Mouse (Mus musculus): ENCODE results near the gene Agap2.
A peak's percentile ranks its signal among the peaks of the same experiment; 100 is the strongest.

Gene Agap2

GRCm38 (mm10) chr10:127075080-127075479 is at the start of gene Agap2:
TSS of gene Agap2 (plus strand) at chr10:127075284.
- DNase-seq (ENCODE audit: low spot score): no peak

DNA sequence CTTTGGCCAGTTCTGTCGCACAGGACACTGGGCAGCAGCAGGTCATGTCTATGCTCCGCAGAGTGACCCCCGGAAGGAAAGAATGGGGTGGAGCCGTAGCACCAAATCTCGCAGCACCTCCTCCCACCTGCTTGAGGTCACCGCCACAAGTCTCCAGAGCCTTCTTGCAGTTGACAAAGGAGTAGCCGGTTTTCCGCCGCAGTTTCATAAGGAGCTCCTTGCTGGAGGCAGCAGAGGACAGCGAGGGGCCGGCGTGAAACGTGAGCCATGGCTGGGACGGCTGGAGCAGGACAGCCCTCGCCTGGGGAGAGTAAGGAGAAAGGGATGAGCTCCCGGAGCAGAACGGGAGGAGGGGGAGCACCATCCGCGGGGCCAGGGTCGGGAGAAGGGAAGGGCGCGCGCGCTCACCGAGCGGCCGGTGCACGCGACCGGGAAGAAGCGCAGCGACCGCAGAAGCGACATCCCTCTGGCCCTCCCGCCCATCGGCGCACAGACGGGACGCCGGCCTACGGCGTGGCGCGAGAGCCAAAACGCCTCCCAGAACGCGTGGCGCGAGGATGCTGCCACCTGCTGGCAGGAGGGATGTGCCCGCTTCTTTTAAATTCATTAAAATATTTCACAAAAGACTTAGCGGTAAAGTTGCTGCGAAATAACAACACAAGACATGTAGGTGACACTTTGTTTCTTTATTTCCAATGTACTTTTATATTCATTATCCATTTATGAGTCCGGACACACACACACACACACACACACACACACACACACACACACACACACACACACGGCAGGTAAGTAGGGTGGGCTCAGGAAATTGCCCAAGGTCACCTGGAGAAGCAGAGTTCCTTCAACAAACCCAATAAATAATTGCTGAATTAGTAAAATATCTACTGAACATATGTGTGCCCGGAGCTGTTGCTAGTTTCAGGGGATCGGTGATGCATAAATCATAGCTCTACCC is 44.5 kb upstream of the Agap2 start, which contains the start of gene Tsfm:
Tsfm (minus strand) TSS at position 505 of the 961 bp plus-strand sequence.
- DNase-seq (ENCODE audit: low spot score): peak; percentile 86

DNA sequence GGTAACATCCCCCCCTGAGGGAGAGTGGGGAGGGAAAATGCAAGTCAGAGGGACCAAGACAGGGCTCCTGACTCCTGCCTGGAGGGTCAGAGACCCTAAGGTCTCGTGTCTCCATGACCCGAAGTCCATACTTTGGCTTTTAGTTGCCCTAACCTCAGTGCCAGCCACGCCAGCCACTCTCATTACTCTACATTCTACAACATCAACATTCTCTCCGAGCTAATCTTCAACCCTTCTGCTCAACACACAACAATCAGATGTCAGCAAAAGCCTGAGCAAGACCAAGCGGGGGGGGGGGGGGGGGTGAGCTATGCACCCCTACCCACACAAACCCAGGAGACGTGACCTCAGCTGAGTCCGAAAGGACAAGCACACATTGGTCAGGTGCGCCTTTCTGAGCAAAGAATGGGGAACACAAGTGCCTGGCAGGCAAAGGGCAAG is 41.8 kb upstream of the Agap2 start:
- DNase-seq (ENCODE audit: low spot score): no peak

- DNase-seq (ENCODE audit: low spot score): no peak
Observed at GRCm38 (mm10) chr10:127036273-127036672, 38.8 kb upstream of the Agap2 start.

- DNase-seq (ENCODE audit: low spot score): no peak
Observed at GRCm38 (mm10) chr10:127037641-127038040, 37.4 kb upstream of the Agap2 start.

- DNase-seq (ENCODE audit: low spot score): no peak
Observed at GRCm38 (mm10) chr10:127040569-127041214, 34.4 kb upstream of the Agap2 start.

GRCm38 (mm10) chr10:127041274-127041766 is 33.8 kb upstream of the Agap2 start, which contains the start of the genes Mettl1 and Eef1akmt3:
TSS of gene Mettl1 (plus strand) at chr10:127041414.
TSS of gene Eef1akmt3 (minus strand) at chr10:127041513.
- DNase-seq (ENCODE audit: low spot score): no peak

- peak; percentile 65 for DNase-seq (ENCODE audit: low spot score)
Observed at GRCm38 (mm10) chr10:127041774-127042338, 33.2 kb upstream of the Agap2 start.

DNA sequence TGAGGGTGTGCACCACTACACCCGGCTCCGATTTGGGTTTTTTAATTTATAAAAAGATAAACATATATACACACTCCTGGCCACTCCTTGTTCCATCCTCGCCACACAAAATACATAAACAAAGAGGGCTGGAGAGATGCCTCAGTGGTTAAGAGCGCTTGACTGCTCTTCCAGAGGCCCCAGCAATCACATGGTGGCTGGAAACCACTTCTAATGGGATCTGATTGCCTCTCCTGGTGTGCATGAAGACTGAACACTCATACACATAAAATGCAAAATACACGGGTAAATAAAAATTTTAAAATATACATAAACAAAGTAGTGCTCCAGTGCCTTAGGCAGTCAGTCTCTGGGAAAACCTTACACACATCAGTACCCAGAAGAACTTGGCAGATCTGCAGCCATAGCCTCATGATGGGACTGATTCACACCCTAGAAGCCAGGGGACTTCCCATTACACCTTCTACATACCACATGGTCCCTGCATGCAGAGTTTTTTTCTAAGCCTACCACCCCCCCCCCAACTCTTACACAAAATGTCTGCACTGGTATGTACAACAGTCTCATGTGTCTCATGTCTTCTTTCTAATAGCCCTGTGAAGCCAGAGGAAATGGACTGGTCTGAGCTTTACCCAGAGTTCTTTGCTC is 32.5 kb upstream of the Agap2 start:
- no peak for DNase-seq (ENCODE audit: low spot score)

DNA sequence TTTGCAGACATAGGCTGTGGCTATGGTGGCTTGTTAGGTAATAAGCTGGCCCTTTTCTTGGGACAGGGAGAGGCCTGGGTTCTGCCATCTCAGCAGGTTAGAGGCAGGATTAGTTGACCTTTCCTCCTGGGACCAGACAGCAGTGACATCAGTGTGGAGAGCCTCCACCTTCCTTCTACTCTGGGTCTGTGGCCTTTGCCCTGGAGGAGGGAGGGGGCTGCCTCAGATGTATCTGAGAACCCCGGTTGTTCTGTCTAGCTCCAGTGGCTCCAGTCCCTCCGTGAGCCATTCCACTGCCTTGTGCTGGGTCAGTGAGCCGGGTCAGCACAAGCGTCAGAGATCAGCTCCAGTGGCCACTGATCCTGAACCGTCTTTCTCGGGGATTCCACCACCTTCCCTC is 31.9 kb upstream of the Agap2 start:
- DNase-seq (ENCODE audit: low spot score): no peak

DNA sequence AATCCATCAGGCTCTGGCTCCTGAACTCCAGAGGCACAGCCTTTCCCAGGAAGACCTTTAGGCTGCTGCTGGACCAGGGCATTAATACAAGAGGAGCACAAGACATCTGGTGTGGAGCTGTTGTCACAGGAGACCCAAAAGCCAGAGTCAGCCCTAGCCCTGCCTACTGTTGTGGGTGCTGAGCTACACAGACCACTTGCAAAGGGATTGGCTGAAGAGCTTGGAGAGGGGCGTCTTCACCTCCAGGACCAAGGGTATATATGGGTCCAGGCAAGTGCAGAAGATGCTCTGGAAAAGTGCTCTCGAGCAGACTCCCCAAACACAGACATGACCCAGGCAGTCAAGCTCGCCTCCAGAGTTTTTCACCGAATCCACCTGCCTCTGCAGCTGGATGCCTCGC is 27.1 kb upstream of the Agap2 start, which contains the start of gene Cyp27b1:
Cyp27b1 (plus strand) TSS at position 297 of the 400 bp plus-strand sequence.
- no peak for DNase-seq (ENCODE audit: low spot score)

GRCm38 (mm10) chr10:127048608-127049394 is 26.3 kb upstream of the Agap2 start:
- DNase-seq (ENCODE audit: low spot score): no peak

GRCm38 (mm10) chr10:127049395-127050118 is 25.5 kb upstream of the Agap2 start:
- DNase-seq (ENCODE audit: low spot score): no peak

DNA sequence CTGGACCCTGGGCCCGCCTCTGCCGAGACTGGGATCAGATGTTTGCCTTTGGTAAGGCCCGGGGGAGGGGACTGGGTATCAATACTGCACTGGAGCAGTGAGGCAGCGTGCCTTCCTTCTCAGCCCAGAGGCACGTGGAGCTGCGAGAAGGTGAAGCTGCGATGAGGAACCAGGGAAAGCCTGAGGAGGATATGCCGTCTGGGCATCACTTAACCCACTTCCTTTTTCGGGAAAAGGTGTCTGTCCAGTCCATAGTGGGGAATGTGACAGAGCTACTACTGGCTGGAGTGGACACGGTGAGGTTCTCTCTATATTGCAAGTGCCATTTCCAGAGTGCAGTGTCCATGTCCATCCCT is 25.0 kb upstream of the Agap2 start:
- no peak for DNase-seq (ENCODE audit: low spot score)

- no peak for DNase-seq (ENCODE audit: low spot score)
Observed at GRCm38 (mm10) chr10:127054646-127055045, 20.4 kb upstream of the Agap2 start.

DNA sequence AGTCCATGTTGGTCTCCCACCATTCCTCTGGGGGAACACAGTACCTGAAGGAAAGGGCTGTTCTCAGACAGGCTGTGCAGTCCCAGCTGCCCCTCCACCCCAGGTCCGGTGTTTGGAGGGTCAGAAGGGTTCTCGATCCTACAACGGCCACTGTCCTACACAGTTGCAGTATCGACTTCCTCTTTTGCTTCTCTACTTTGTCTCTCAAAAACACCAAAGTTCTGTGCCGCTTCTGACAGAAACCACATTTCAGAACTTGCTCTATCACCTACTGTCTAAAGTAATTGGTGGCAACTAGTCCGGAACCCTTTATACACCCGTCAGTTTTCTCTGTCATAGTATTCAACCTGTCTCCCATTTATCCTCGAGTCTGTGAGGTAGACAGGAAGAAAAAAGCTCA is 19.7 kb upstream of the Agap2 start:
- DNase-seq (ENCODE audit: low spot score): no peak

- DNase-seq (ENCODE audit: low spot score): no peak
Observed at GRCm38 (mm10) chr10:127056490-127056889, 18.6 kb upstream of the Agap2 start.

DNA sequence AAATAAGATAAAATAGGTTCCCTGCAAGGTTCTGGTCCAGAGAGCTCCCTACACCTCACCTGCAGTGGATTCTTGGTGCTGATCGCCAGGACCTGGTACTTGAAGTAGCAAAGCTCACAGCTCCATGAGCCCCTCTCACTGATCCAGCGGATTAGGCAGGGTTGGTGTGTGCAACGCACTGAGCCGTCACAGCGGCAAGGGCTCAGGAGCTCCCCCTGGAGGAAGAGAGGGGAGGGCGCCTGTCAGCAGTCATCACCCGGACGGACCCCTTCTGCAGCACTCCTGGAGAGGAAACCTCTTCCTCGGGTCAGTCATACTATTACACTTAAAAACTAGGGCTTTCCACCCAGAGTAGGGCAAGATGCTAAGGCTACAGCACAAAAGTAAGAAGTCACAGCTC is 16.9 kb upstream of the Agap2 start:
- no peak for DNase-seq (ENCODE audit: low spot score)

DNA sequence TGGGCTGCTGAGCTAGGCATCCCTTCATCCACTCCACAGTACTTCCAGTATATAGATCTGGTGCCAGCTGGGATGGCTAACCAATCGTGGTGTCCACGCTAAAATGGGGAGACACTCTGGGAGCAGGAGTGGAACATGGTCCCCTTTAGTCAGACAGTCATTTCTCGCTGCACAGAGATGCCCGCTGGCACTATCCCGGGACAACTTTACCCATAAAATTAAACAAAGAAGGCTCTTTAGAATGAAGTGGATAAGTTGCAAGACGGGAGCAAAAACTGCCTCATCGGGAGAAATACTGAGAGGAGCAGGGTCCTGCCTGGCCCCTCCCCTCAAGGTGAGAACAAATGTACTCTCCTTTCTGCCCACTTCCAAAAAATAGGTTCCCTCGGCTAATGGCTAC is 16.4 kb upstream of the Agap2 start:
- DNase-seq (ENCODE audit: low spot score): no peak

All from urinary bladder, postnatal 10 days (tissue).